Mouse (Mus musculus): Measurements from ENCODE around the gene Aff2. TPM values are rescaled to one million over a fixed set of nuclear protein-coding genes. Genes with fewer than 3 reads are reported as not detected.

Aff2 gene
- polyA plus RNA-seq, 1 experiment from 2014 or later = 5.9 TPM

DNA sequence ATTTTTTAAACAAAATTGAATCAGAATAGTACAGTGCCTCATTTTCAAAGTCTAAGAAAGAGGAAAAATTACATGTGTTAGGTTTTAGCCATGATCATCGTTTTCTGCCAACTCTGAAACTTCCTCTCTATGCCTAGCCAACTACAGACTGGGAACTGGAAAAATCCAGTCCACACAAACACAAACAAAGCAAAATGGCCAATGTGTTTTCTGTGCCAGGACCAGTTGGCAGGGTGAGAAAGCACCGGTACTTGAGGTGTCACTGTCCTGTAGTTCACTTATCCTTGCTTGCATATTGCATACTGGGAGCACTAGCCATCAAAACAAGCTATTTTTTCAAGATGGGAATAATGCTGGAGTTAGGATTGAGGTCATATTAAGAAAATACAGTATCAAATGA lies 100.8 kb downstream of the Aff2 start:
- no peak overlapping the region for H3K4me2 ChIP-seq
- 0 out of 2 replicates have a peak, but pooled peaks cover 5% of the 10 kb centered on the region for H3K4me1 ChIP-seq

DNA sequence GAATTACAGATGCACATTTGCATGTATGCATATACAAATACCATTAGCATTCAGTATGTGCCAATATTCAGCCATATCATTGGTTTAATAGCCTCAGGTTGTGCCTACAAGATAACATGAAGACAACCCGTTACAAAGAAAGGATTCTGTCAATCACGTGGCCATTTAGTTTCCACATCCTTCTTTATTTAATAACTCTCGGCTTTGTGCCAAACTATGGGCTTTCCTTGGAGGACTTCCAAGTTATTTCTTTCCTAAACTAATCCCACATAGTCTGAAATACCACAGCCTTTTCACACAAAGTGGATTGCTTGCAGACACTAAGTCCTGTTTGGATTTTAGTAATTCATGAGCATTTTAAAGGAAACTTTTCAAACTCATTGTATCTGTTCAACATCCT lies 142.0 kb downstream of the Aff2 start:
- Histone ChIP-seq H3K36me3 (no peaks in the 10 kb centered on the region), H3K4me1 (peaks cover 6% of the 10 kb centered on the region), H3K4me3 (no peak overlapping the region), H3K27ac (replicated peaks) (no peak overlapping the region; the same call in 1 of the 2 replicates), H3K9ac (no peak overlapping the region), H3K4me2 (no peak overlapping the region), H3K27me3 (replicated peaks) (no peaks in the 10 kb centered on the region), H3K9me3 (peaks cover 4% of the 10 kb centered on the region; the same call in 1 of the 2 replicates)
- no peak for ATAC-seq (ENCODE audit: extremely low read depth, insufficient number of reproducible peaks, low FRiP score, low TSS enrichment)
- WGBS = 41% methylated on average over 3 of the region's 3 CpGs

More for the DNA sequence above, 100.8 kb downstream of the Aff2 start:
- Histone ChIP-seq H3K9ac (no peak overlapping the region), H3K27ac (replicated peaks) (no peak overlapping the region), H3K9me3 (no peaks in the 10 kb centered on the region), H3K36me3 (no peaks in the 10 kb centered on the region), H3K27me3 (replicated peaks) (no peaks in the 10 kb centered on the region), H3K4me3 (no peak overlapping the region)
- 66% methylated on average over 2 of the region's 2 CpGs for WGBS
- no peak for ATAC-seq (ENCODE audit: extremely low read depth, insufficient number of reproducible peaks, low FRiP score, low TSS enrichment)

DNA sequence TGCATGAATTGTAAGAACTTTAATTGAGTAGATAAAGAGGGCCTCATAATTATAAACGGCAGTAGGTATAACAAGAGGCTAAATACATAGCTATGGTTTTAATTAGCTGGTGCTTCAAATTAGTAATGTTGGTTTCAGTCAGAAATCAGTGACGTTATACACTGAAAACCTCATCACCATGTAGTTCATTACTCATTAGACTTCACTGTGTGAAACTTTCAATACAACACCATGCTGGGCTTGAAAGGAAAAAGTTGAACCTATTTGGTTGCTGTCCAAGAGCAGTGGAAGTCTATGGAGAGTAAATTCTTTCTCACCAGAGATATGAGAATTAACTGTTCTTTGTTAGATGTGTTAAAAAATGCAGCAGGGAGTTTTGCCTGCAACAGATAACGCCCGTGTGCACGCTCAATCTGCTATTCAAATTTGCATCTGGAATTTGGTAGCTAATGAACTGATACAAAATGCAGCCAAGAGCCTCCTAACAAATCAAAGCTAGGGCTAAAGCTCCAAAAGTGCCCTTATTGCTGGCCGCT lies 158.0 kb downstream of the Aff2 start:
- Histone ChIP-seq H3K36me3 (no peaks in the 10 kb centered on the region), H3K27ac (replicated peaks) (no peak overlapping the region), H3K4me3 (no peak overlapping the region), H3K4me2 (no peak overlapping the region), H3K27me3 (replicated peaks) (no peaks in the 10 kb centered on the region), H3K9ac (no peak overlapping the region), H3K4me1 (no peaks in the 10 kb centered on the region), H3K9me3 (no peaks in the 10 kb centered on the region)
- ATAC-seq (ENCODE audit: extremely low read depth, insufficient number of reproducible peaks, low FRiP score, low TSS enrichment) = no peak
- 54% methylated on average over 6 of the region's 6 CpGs for WGBS

DNA sequence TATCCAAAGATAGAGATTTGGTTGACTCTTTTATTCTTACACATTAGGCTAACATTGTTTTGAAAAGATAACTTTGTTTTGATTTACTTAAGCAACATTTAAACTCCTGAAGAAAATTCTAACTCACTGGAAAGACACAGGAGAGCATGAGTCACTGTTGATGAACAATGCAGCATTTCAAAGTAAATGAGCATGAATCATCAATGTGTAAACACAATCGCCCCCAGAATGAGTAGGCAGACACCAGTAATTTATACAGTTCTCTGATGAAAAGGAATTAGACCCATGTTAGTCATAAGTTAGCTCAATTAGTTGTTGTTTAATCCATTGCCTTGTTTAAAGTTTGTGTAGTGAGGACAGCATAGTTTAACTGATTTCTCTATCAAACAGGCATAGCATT lies 180.7 kb downstream of the Aff2 start:
- no peak overlapping the region for H3K27ac ChIP-seq (replicated peaks)
- no peak overlapping the region for H3K9ac ChIP-seq
- H3K9me3 ChIP-seq = no peaks in the 10 kb centered on the region
- no peaks in the 10 kb centered on the region for H3K27me3 ChIP-seq (replicated peaks)
- H3K4me2 ChIP-seq = no peak overlapping the region
- no peak overlapping the region for H3K4me3 ChIP-seq
- WGBS = 57% methylated on average over 1 of the region's 1 CpGs
- H3K36me3 ChIP-seq = no peaks in the 10 kb centered on the region
- no peak for ATAC-seq (ENCODE audit: extremely low read depth, insufficient number of reproducible peaks, low FRiP score, low TSS enrichment)
- no peaks in the 10 kb centered on the region for H3K4me1 ChIP-seq

DNA sequence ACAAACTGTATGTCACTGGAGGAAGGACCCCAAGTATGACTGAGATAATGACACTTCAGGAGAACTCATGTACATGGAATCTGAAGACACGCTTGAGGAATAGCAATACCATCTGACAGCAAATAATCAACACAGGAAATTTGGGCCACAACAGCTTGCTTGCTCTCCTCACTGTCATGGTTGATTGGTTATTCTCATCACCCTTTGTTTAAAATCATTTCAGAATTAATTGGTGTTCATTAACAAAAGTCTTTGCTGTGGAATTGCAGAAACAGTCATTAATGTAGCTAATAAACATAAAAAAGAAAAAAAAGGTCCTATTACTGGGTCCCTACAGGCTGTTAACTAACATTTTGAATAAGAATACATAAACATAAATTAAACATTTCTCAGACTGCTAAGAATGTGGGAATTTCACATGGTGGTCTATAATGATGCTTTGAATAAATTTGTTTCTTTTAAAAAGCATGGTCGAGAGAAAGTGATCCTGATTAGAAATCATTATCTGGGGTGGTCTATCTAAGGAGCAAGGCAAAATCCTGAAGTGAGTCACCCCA lies 219.9 kb downstream of the Aff2 start:
- no peak overlapping the region for H3K9ac ChIP-seq
- no peak overlapping the region for H3K27ac ChIP-seq (replicated peaks)
- H3K4me1 ChIP-seq = no peaks in the 10 kb centered on the region
- 75% methylated on average over 2 of the region's 2 CpGs for WGBS
- H3K9me3 ChIP-seq = no peaks in the 10 kb centered on the region
- no peak for ATAC-seq (ENCODE audit: extremely low read depth, insufficient number of reproducible peaks, low FRiP score, low TSS enrichment)
- no peak overlapping the region for H3K4me3 ChIP-seq
- H3K36me3 ChIP-seq = no peaks in the 10 kb centered on the region
- H3K27me3 ChIP-seq (replicated peaks) = no peaks in the 10 kb centered on the region
- H3K4me2 ChIP-seq = no peak overlapping the region

DNA sequence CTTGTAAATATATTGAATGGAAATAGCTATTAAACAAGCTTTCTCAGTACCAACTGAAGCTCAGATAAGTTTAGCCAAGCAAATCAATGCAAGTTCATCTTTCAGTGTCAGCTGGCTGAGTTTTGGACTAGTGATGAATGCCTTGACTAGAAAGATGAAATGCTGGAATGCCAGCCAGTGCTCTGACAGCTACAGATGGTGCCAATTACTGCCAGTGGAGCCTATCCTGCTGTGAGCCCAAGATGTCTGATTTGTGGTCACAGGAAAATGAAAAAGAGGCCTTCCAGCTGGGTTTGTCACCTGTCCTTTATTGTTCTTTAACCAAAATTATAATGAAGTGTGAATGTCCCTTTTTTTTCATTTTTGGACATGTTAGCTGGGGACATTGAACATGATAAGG lies 248.7 kb downstream of the Aff2 start:
- H3K4me3 ChIP-seq = no peak overlapping the region

DNA sequence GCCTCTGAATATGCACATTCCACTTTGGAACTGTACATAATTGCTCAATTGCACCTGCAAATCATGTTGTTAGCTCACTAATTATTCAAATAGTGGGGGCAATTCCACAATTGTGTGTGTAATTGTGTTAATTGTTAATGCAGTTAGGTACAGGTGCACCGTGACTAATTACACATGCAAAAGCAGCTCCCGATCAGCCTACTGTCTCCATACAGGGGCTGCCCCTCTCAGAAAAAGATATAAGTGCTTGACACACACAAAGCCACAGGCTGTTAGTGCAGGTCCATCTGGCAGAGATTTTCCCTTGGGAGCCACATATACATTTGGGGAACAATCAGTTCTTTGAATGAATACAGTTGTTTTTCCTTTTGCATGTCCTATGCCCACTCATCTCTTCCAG lies 302.9 kb downstream of the Aff2 start:
- Histone ChIP-seq H3K27me3 (replicated peaks) (no peaks in the 10 kb centered on the region), H3K9ac (no peak overlapping the region), H3K4me2 (no peak overlapping the region), H3K27ac (replicated peaks) (no peak overlapping the region), H3K4me3 (no peak overlapping the region), H3K9me3 (no peaks in the 10 kb centered on the region), H3K36me3 (no peaks in the 10 kb centered on the region), H3K4me1 (no peaks in the 10 kb centered on the region)
- 74% methylated on average over 2 of the region's 2 CpGs for WGBS
- ATAC-seq (ENCODE audit: extremely low read depth, insufficient number of reproducible peaks, low FRiP score, low TSS enrichment) = no peak

More for the DNA sequence above, 248.7 kb downstream of the Aff2 start:
- Histone ChIP-seq H3K27ac (replicated peaks) (no peak overlapping the region), H3K27me3 (replicated peaks) (no peaks in the 10 kb centered on the region), H3K4me2 (no peak overlapping the region), H3K4me1 (no peaks in the 10 kb centered on the region), H3K9me3 (no peaks in the 10 kb centered on the region), H3K9ac (no peak overlapping the region), H3K36me3 (no peaks in the 10 kb centered on the region)
- ATAC-seq (ENCODE audit: extremely low read depth, insufficient number of reproducible peaks, low FRiP score, low TSS enrichment) = no peak

DNA sequence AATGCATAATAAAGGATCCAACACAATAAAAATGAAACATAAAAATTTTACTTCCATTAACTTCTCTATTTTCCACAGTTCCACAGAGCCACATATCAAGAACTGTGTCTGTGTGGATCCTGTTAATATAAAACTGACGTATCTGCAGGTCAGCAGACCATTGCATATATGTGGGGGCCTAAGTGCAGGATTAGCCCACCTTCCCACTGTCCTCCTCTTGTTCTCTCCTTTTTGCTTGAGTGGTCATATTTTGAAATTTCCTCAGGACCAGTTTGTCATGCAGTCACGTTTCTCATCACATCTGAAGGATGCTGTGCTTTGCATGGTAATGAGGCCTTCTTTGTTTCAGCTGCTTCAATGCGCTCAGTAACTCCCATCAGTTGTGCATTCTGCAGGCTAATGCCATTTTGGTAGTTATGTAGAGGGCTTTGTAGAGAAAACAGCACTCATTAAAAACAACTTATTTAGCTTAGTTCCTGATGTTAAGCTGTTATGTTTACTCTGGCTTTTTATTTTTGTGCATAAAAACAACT lies 306.1 kb downstream of the Aff2 start:
- Histone ChIP-seq H3K36me3 (no peaks in the 10 kb centered on the region), H3K4me3 (no peak overlapping the region), H3K27ac (replicated peaks) (no peak overlapping the region), H3K4me1 (no peaks in the 10 kb centered on the region), H3K27me3 (replicated peaks) (no peaks in the 10 kb centered on the region), H3K4me2 (no peak overlapping the region), H3K9ac (no peak overlapping the region), H3K9me3 (no peaks in the 10 kb centered on the region)
- no peak for ATAC-seq (ENCODE audit: extremely low read depth, insufficient number of reproducible peaks, low FRiP score, low TSS enrichment)
- WGBS = 68% methylated on average over 3 of the region's 3 CpGs

DNA sequence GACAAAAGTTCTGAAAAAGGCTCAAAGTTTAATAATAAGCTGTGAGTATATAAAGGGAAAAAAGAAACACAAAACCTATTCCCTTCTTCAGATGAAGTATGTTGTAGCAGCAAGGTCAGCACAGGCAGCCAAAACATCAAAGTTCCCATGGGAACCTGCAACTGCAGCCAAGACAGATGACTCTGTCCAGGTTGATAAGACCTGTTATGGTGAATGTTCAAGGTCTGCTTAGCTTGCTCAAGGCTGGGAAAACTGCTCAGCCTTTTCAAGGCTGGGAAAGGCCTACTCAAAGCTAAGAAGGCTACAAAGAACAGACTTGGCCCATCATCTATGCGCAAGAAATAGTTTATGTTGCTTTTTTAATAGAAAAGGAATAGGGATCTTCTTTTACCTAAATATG lies 315.6 kb downstream of the Aff2 start:
- H3K27ac ChIP-seq (replicated peaks) = no peak overlapping the region
- H3K4me2 ChIP-seq = no peak overlapping the region
- no peak overlapping the region for H3K4me3 ChIP-seq
- H3K9me3 ChIP-seq = no peaks in the 10 kb centered on the region
- H3K4me1 ChIP-seq = no peaks in the 10 kb centered on the region
- WGBS = 93% methylated on average over 1 of the region's 1 CpGs
- H3K27me3 ChIP-seq (replicated peaks) = no peaks in the 10 kb centered on the region
- no peaks in the 10 kb centered on the region for H3K36me3 ChIP-seq
- no peak overlapping the region for H3K9ac ChIP-seq
- ATAC-seq (ENCODE audit: extremely low read depth, insufficient number of reproducible peaks, low FRiP score, low TSS enrichment) = no peak

DNA sequence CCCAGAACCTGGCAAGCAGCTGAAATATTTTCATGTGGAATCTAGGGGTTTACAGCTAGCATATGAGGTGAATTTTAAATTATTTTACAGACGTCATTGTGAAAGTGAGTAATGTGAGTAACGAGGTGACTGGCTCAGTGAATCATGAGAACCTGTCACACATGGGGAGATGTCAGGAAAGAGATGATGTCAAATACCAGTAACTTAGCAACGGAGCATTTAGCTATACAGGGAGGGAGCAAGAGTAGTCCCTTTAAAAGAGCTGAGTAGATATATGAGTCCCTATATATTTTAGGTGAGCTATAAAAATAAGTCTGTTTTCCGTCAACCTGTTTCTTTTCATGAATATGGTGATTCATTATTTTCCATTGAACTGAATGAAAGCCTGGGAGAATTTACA lies 338.7 kb downstream of the Aff2 start:
- 56% methylated on average over 4 of the region's 4 CpGs for WGBS
- H3K4me3 ChIP-seq = no peak overlapping the region
- no peak for ATAC-seq (ENCODE audit: extremely low read depth, insufficient number of reproducible peaks, low FRiP score, low TSS enrichment)

DNA sequence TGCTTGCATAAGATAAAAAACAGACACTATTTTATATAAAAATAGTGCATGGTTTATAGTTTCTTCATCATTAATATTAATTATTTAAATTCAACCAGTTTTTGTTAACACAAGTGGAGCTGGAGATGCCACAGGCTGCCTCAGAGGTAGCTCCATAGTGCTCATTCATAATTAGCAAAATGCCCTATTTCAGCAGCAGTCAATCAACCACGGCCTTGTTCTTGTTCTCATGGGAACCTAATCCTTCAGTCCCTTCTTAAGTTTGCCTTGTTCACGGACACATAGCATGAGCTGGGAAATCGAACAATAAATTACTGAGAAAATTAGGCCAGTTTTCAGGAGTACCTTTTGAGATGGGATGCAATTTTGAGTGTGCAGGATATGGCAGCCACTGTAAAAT lies 378.9 kb downstream of the Aff2 start:
- 70% methylated on average over 3 of the region's 3 CpGs for WGBS
- Histone ChIP-seq H3K36me3 (no peaks in the 10 kb centered on the region), H3K9me3 (no peaks in the 10 kb centered on the region), H3K9ac (no peak overlapping the region), H3K4me2 (no peak overlapping the region), H3K4me1 (0 out of 2 replicates have a peak, but pooled peaks cover 5% of the 10 kb centered on the region), H3K27ac (replicated peaks) (no peak overlapping the region), H3K27me3 (replicated peaks) (no peaks in the 10 kb centered on the region), H3K4me3 (no peak overlapping the region)
- ATAC-seq (ENCODE audit: extremely low read depth, insufficient number of reproducible peaks, low FRiP score, low TSS enrichment) = no peak

More for the DNA sequence above, 338.7 kb downstream of the Aff2 start:
- no peak overlapping the region for H3K4me2 ChIP-seq
- no peak overlapping the region for H3K9ac ChIP-seq
- H3K27ac ChIP-seq (replicated peaks) = no peak overlapping the region
- H3K4me1 ChIP-seq = no peaks in the 10 kb centered on the region
- H3K36me3 ChIP-seq = no peaks in the 10 kb centered on the region
- no peaks in the 10 kb centered on the region for H3K9me3 ChIP-seq
- no peaks in the 10 kb centered on the region for H3K27me3 ChIP-seq (replicated peaks)

DNA sequence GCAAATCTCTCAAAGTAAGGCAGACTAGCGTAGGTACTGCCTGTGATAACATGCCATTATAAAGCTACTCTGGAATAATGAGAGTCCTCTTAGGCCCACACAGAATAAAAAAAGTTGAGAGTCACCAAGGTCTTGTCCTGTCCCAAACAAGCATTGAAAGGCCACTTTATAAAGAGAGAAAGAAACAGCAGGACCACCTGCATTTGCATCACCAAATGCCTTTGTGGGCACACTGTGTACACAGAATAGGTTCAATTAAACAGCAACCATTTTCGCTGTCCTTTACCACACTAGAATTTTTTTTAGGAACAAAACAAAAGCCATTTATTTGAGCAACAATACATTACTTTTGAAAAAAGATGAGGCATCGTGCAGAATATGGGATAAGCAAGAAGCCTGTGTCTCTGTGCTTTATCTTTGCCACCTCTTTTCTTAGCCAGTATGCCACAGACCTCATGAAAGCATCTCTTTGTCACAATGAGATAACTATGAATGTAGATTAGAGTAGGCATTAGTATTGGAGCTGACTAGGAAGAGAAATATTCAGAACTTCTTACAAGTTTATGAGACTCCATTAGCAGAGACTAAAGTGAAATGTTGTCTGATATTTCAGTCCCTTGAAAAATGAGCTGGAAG lies 385.0 kb downstream of the Aff2 start:
- Histone ChIP-seq H3K4me2 (no peak overlapping the region), H3K9me3 (no peaks in the 10 kb centered on the region), H3K4me3 (no peak overlapping the region), H3K9ac (no peak overlapping the region), H3K4me1 (0 out of 2 replicates have a peak, but pooled peaks cover 5% of the 10 kb centered on the region), H3K27ac (replicated peaks) (no peak overlapping the region), H3K27me3 (replicated peaks) (no peaks in the 10 kb centered on the region), H3K36me3 (no peaks in the 10 kb centered on the region)
- ATAC-seq (ENCODE audit: extremely low read depth, insufficient number of reproducible peaks, low FRiP score, low TSS enrichment) = no peak
- WGBS = 42% methylated on average over 3 of the region's 3 CpGs

Measured in heart, embryonic 13.5 days (tissue).